Mouse (Mus musculus) intestine, postnatal 0 days (tissue): ENCODE measurements around the gene Ankrd34a. TPM values are rescaled to one million over a fixed set of nuclear protein-coding genes. Genes with fewer than 3 reads are reported as not detected.
A peak's percentile ranks its signal among the peaks of the same experiment; 100 is the strongest.

Source experiments
- ATAC-seq: fragments of 200-750 bp; cut with Nextera tagmentation; 2 replicates; pipeline ENCODE4 v1.8.0; 2017; ENCODE audit warnings: mild to moderate bottlenecking, moderate TSS enrichment, moderate library complexity
- H3K27ac ChIP-seq: fragments of 300-500 bp; sonication (generic); 2 replicates; pipeline ENCODE4 v1.5.1; 2014; ENCODE audit warnings: mild to moderate bottlenecking, low read depth, low read length, moderate library complexity
- H3K27me3 ChIP-seq: fragments of 300-500 bp; sonication (generic); replicated peaks from 2 replicates; pipeline ENCODE4 v1.6.1; 2014; ENCODE audit warnings: low read length, mixed read lengths; ENCODE audit not compliant: control insufficient read depth, insufficient read depth
- H3K36me3 ChIP-seq: fragments of 300-500 bp; sonication (generic); 2 replicates; pipeline ENCODE4 v1.6.1; 2014; ENCODE audit warnings: mild to moderate bottlenecking, moderate library complexity; ENCODE audit not compliant: control insufficient read depth, insufficient read depth
- H3K4me1 ChIP-seq: fragments of 300-500 bp; sonication (generic); replicated peaks from 2 replicates; pipeline ENCODE4 v1.6.1; 2014; ENCODE audit warnings: antibody characterized with exemption, low read length, mixed read lengths; ENCODE audit not compliant: control insufficient read depth, insufficient read depth
- H3K4me2 ChIP-seq: fragments of 300-500 bp; sonication (generic); replicated peaks from 2 replicates; pipeline ENCODE4 v1.6.1; 2014; ENCODE audit warnings: low read depth, mild to moderate bottlenecking, moderate library complexity
- H3K4me3 ChIP-seq: fragments of 300-500 bp; sonication (generic); 2 replicates; pipeline ENCODE4 v1.5.1; 2014; ENCODE audit warnings: low read depth, low read length
- H3K9ac ChIP-seq: fragments of 300-500 bp; sonication (generic); 2 replicates; pipeline ENCODE4 v1.6.1; 2014; ENCODE audit warnings: mild to moderate bottlenecking, low read depth, low read length
- H3K9me3 ChIP-seq: fragments of 300-500 bp; sonication (generic); 2 replicates; pipeline ENCODE4 v1.6.1; 2016; ENCODE audit warnings: mixed run types; ENCODE audit not compliant: control insufficient read depth
- CTCF ChIP-seq: sonication (generic); IDR thresholded peaks from 2 replicates; pipeline ENCODE4 v1.5.1; 2016; ENCODE audit warnings: low read depth, mild to moderate bottlenecking, control low read depth, antibody characterized with exemption, moderate library complexity
- WGBS: fragments of 180-500 bp; shearing (Covaris S2); extraction: QIAGEN DNeasy Blood & Tissue Kit; methylation state at CpG from one replicate; pipeline ENCODE4 v1.1.7; 2014; 5-methylcytosine and 5-hydroxymethylcytosine counted together
- polyA plus RNA-seq: library from polyadenylated mRNA; unstranded; fragments of >200 nt; fragmentation: Nextera tagmentation; extraction: Ambion mirVana; gene quantifications from 2 replicates; pipeline ENCODE4 v1.2.1, GENCODE M21; 2015

Ankrd34a gene
- polyA plus RNA-seq, 1 experiment from 2014 or later, result 1.3 TPM

DNA sequence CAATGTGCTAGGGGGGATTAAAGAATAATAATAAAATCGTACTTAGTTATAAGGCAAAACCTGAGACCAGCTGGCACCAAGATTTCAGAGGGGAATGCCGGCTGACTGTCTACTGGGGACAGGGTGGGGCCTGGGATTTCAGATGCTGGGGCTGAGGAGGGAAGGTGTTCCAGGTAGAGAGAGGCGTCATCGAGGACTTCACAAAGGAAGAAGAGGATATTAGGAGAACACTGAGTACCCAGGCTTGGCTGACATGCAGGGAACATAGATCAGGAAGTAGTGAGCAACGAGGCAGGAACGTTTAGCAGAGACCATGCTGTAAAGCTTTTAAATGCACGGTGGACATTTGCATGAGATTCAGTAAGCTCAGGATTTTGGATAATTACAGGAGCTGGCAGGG is 44.5 kb upstream of the Ankrd34a start:
- Histone ChIP-seq H3K27ac (peak overlapping the region; percentile 3; the same call in 1 of the 2 replicates), H3K4me3 (no peak overlapping the region), H3K27me3 (no peaks in the 10 kb centered on the region), H3K36me3 (no peaks in the 10 kb centered on the region), H3K9ac (0 out of 2 replicates have a peak overlapping the region, but pooled peaks have one; percentile 17), H3K4me1 (0 out of 2 replicates have a peak, but pooled peaks cover 3% of the 10 kb centered on the region), H3K4me2 (no peak overlapping the region; the same call in 1 of the 2 replicates), H3K9me3 (no peaks in the 10 kb centered on the region)
- TF ChIP-seq CTCF, result no peak
- ATAC-seq, result no peak
- 58% methylated on average over 7 of the region's 7 CpGs for WGBS

DNA sequence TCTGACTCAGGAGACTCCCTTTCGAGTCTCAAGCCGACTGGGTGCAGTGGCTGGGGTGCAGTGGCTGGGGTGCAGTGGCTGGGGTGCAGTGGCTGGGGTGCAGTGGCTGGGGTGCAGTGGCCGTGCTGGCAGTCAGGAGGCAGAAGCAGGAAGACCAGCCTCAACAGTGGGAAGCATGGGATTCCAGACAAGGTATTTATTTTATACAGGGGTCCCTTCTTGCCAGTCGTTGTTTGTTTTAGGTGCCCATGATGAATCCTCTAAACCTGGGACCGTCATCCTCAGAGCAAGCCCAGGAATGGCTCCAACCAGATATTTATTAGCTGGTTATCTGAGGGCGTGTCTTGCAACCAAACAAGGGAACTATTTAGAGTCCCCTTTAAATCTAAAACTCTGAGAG is 42.8 kb upstream of the Ankrd34a start:
- Histone ChIP-seq H3K9me3 (no peaks in the 10 kb centered on the region), H3K4me3 (no peak overlapping the region), H3K9ac (no peak overlapping the region), H3K36me3 (no peaks in the 10 kb centered on the region), H3K27me3 (no peaks in the 10 kb centered on the region), H3K4me2 (no peak overlapping the region), H3K27ac (no peak overlapping the region), H3K4me1 (0 out of 2 replicates have a peak, but pooled peaks cover 3% of the 10 kb centered on the region)
- no peak for ATAC-seq
- WGBS, result 57% methylated on average over 6 of the region's 6 CpGs
- no peak for TF ChIP-seq CTCF

DNA sequence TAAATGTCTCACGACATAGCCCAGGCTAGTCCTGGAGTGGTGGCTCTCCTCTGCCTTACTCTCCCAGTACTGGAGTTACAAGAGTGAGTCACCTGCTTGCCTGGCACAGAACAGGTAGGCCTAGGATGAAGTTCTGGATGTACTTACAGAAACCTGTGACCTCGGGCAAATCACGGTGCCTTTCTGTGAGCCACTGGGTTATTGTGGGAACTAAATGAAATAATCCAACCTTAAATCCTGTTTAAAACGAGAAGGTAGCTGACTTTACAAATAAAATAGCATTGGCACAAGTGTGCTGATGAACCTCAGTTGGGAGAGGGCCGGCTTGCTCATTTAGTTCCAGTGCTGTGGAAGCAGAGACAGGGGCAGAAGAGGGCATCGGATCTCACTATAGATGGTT is 42.2 kb upstream of the Ankrd34a start:
- 0 out of 2 replicates have a peak, but pooled peaks cover 3% of the 10 kb centered on the region for H3K4me1 ChIP-seq
- no peak overlapping the region for H3K9ac ChIP-seq
- H3K9me3 ChIP-seq, result no peaks in the 10 kb centered on the region
- no peak for TF ChIP-seq CTCF
- H3K4me2 ChIP-seq, result no peak overlapping the region
- ATAC-seq, result no peak
- H3K27ac ChIP-seq, result no peak overlapping the region; the same call in 1 of the 2 replicates
- no peak overlapping the region for H3K4me3 ChIP-seq
- H3K36me3 ChIP-seq, result peaks cover 3% of the 10 kb centered on the region; the same call in 1 of the 2 replicates
- no peaks in the 10 kb centered on the region for H3K27me3 ChIP-seq
- 81% methylated on average over 6 of the region's 6 CpGs for WGBS

DNA sequence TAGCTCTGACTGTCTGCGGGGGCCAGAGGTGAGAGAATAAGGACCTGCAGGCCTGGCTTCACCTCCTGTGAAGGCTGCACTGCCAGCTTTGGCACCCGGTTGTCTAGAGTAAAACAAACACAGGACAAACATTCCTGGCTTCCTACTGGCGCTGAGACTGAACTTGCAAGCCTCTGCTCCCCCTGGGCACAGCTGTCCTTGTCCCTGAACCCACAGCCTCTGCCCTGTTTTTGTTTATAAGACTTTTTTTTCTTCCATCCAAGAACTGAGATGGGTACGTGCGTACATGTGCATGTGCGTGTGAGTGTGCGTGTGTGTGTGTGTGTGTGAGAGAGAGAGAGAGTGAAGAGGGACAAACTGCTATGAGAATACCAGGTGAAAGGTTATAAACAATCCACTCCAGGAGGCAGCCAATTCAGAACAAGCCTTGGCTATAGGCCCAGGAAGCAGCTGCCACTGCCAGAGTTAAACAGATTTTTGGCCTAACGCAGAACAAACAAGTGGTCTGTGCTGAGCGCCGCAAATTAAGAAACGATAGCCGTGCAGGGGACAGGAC is 41.3 kb upstream of the Ankrd34a start:
- TF ChIP-seq CTCF, result no peak
- Histone ChIP-seq H3K27me3 (no peaks in the 10 kb centered on the region), H3K9me3 (no peaks in the 10 kb centered on the region), H3K36me3 (peaks cover 12% of the 10 kb centered on the region), H3K9ac (no peak overlapping the region), H3K4me3 (no peak overlapping the region), H3K27ac (peak overlapping the region; percentile 98), H3K4me1 (0 out of 2 replicates have a peak, but pooled peaks cover 3% of the 10 kb centered on the region), H3K4me2 (peak overlapping the region; percentile 37)
- ATAC-seq, result no peak
- WGBS, result 35% methylated on average over 12 of the region's 12 CpGs

DNA sequence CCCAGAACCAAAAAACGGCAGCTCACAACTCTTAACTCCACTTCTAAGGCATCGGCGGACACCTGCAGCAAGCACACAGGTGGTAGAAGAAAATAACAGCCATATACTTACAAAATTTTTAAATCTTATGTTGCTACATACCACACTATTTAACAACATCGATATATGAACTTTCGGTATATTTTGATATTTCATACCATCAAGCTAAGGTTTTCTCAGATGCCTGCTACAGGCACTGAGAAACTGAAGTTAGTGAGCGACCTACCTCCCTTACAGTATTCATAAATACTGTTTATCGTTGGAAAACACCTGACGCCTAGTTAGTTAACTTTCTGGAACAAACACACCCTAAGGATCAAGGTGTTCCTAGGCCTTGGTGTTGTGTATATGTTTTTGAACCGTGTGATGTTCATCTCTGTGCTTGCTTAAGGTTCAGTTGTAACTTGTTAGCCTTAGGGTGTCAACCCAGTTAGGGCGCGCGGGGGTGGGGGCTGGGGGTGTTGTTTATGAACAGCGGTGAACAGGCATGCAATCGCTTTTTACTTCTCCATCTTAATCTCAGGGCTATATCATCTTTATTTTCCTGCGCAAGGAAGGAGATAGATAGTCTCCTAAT is 40.3 kb upstream of the Ankrd34a start:
- Histone ChIP-seq H3K4me1 (0 out of 2 replicates have a peak, but pooled peaks cover 3% of the 10 kb centered on the region), H3K27me3 (no peaks in the 10 kb centered on the region), H3K9ac (peak overlapping the region; percentile 90; the same call in 1 of the 2 replicates), H3K4me2 (peak overlapping the region; percentile 83), H3K27ac (peak overlapping the region; percentile 98), H3K36me3 (peaks cover 21% of the 10 kb centered on the region), H3K9me3 (no peaks in the 10 kb centered on the region), H3K4me3 (peak overlapping the region; percentile 65)
- 69% methylated on average over 15 of the region's 15 CpGs for WGBS
- TF ChIP-seq CTCF, result no peak
- ATAC-seq, result no peak

DNA sequence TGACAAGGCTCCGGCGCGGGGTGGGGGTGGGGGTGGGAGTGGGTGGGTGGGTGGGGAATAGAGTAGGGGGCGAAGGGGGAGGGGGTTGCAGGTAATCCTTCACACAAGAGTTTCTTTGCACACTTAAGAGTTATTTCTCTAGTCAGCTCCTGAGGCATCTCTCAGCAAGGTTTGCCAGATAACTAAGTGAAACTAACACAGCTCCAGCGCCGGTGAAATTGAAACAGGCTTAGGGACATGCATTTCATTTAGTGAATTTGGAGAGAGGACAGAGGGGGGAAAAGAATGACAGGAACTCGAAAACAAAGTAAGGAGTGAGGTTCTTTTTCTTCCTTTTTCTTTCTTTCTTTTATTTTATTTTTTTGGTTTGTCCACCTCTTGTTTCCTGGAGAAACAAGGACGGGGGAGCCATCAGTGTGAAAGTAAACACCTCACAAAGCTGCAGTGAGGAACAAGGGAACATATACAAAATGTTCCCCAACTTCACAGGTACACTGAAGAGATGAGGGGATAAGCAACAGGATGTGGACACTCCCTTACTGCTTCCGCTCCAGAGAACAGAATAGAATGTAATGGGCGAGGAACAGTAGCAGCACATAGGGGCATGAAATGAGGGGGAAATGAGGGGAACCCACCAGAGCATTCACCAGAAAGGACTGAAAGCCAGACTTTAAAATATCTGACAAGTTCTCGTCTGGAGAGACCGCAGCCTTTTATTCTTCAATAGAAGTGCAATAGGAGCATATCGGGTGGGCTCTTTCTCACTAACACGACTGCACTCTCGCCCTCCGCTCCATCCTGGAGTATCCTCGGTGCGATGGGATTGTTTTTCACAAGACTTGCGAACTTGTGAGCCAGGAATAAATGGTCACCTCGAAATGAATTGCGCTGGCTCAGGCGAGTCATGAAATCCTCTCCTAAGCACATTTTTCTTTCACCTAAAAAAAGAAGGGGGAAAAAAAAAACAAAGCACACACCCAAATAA is 39.5 kb upstream of the Ankrd34a start:
- H3K4me1 ChIP-seq, result no peaks in the 10 kb centered on the region
- H3K9ac ChIP-seq, result peak overlapping the region; percentile 90
- H3K9me3 ChIP-seq, result no peaks in the 10 kb centered on the region
- H3K27me3 ChIP-seq, result no peaks in the 10 kb centered on the region
- 5% methylated on average over 22 of the region's 22 CpGs for WGBS
- peak overlapping the region; percentile 83 for H3K4me2 ChIP-seq
- peaks cover 25% of the 10 kb centered on the region for H3K36me3 ChIP-seq
- H3K4me3 ChIP-seq, result peak overlapping the region; percentile 65
- TF ChIP-seq CTCF, result no peak
- peak overlapping the region; percentile 98 for H3K27ac ChIP-seq
- no peak for ATAC-seq
